Mouse (Mus musculus): Measurements from ENCODE around the gene Etv2.

DNA sequence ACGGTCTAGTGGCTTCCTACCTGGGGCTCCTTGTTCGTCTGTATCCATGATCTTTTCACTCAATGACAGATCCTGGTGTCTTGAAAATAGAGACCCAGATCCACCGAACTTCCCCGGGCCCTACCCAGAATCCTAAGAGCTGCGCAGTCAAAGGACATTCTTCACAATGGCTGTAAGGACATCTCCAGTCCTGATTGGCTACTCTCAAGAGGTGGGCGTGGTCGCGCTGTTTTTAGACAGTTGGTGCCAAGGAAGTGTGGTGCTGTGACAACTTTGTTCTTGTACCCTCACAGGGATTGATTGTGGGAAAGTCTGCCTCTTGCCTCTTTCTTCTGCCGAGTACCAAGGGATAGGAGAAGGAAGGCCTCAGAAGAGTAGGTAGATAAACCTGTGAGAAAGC, 35.8 kb upstream of the Etv2 start, which contains the start of gene Pmis2:
- TF ChIP-seq CTCF (IDR thresholded peaks at IDR 0.05; ENCODE audit: low read depth, low read length) (no peak), TAL1 (conservative IDR thresholded peaks at IDR 0.05; ENCODE audit: low read depth, low read length) (no peak), GATA2 (IDR thresholded peaks at IDR 0.05; ENCODE audit: borderline replicate concordance, low read depth, low read length) (no peak)
